Mouse (Mus musculus) left cerebral cortex, postnatal 10 days (tissue): Measurements from ENCODE around the gene Ano10. TPM values are rescaled to one million over a fixed set of nuclear protein-coding genes. Genes with fewer than 3 reads are reported as not detected.
"Not testable (repeated sequence)": the region's sequence is repeated elsewhere in the genome, so short reads cannot be mapped to it uniquely, and the experiment has no call there.

Source experiments
- DNase-seq, 2 experiments: peaks; one replicate each; pipeline ENCODE4 v3.0.0; 2021 to 2022; ENCODE audit warnings: low spot score in 2 of 2, mixed read lengths in 1 of 2; ENCODE audit errors: extremely low spot score in 1 of 2
- intact Hi-C: fragments of 180-260 bp; cut with DNase I; formaldehyde crosslinking; loops from one replicate; pipeline ENCODE4 v1.15.1; 2025
- total RNA-seq, 2 experiments: library from RNA; stranded (reverse); gene quantifications; 2 replicates each; pipeline ENCODE4 v1.2.3; 2021

Gene Ano10
- total RNA-seq, 2 experiments from 2014 or later, result 31.5 to 33.8 TPM

GRCm38 (mm10) chr9:122184329-122184728 is 109.9 kb downstream of the Ano10 start:
- intact Hi-C loops, result no loop called here
- DNase-seq, result no peak

DNA sequence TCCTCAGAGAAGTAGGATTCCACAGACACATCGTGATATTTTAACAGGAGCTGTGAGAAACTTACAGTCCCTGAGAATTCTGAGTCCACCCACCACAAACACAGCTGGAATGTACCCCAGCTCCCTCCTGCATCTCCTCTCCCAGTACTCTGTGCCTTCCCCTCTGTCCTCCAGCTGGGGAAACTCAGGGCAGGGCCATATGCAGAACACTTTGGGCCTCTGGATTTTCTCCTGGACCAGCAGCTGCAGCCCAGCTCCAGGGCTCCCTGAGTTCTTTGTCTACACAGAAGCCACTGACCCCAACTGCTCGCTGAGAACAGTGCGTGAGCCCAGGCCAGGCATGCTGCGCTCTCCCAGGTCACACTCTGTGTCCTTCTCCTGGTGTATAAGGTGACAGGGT is 111.1 kb downstream of the Ano10 start:
- DNase-seq, result no peak
- intact Hi-C loops, result no loop called here

DNA sequence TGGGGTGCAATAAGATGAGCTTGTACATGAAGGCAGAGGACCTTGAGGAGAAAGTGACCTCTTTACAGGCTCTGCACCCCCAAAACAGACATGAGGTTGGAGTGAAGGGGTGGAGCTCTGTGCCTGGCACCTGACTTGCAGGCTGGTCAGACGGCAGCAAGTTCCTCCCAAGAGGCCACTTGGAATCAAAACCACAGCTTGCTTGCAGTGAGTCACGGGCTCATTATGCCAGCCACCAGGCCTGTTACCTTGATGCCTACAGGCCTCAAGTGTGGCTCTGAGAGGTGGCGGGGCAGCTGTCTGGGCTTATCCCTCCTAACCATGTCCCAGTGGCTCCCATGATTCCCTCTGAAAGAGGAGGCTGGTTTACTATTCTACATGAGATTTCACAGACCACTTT is 114.1 kb downstream of the Ano10 start:
- intact Hi-C loops, result no loop called here
- DNase-seq, result no peak

- intact Hi-C loops, result no loop called here
- DNase-seq, result no peak
These were observed 115.8 kb downstream of the Ano10 start for GRCm38 (mm10) chr9:122178427-122178826.

- intact Hi-C loops, result no loop called here
These were observed 116.7 kb downstream of the Ano10 start for GRCm38 (mm10) chr9:122177256-122178220.

DNA sequence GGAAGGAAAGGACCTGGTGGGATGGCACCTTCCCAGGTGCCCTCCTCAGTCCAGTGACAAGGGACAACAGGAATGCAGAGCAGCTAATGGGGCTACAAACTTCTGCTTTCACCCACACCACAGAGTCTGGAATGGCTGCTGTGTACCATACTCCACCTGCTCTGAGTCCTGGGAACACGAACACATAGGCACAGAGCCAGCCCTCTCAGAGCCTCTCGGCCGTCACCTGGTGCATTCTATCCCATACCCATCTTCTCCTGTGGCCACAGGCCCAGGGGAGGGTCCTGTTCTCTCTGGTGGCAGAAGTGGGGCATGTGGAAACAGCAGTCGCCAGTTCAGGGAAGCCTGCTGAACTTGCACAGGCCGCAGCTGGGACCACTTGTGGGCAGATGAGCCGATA is 119.5 kb downstream of the Ano10 start:
- DNase-seq, result no peak
- intact Hi-C loops, result no loop called here

More at GRCm38 (mm10) chr9:122177256-122178220, 116.7 kb downstream of the Ano10 start:
- DNase-seq, result no peak

- intact Hi-C loops, result no loop called here
These were observed 120.6 kb downstream of the Ano10 start for GRCm38 (mm10) chr9:122173405-122174233.

GRCm38 (mm10) chr9:122172612-122173186 is 121.5 kb downstream of the Ano10 start:
- intact Hi-C loops, result no loop called here
- DNase-seq, result no peak

More at GRCm38 (mm10) chr9:122173405-122174233, 120.6 kb downstream of the Ano10 start:
- DNase-seq, result no peak

DNA sequence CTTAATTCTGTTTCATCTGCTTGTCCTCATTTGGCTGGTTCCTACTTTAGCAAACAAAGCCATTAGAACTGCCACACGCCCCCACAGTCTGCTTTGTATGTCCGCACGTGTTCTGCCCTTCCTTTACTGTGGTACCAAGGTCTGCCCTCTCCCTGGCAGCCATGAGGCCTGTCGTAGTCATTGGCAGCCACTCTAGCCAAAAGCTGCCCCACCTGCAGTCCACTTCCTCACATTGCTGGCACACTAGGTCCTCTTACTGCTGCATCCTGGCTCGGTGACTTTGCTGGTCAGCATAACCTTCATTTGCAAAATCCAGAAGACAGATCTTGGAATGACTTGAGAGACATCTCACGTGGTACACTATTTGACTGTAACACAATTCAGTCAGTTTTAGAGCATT is 124.3 kb downstream of the Ano10 start:
- DNase-seq, result no peak
- intact Hi-C loops, result no loop called here

DNA sequence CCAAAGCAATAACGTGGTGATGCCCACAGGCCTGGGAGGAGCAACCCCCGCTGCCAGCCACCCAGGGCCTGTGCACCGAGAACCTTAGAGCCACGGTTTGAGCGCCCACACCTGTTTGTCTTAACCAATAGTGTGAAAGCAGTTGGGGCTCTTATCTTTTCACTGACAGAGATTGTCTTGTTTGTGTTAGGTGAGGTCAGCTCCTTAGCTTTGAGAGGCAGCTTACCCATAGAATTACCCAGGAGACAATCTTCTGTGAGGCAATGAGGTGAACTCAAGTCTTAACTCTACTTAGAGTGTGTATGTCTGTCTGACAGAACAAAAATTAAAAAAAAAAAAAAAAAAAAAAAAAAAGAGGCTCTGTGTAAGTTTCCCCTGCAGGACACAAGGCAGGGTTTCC is 126.5 kb downstream of the Ano10 start:
- DNase-seq, intact Hi-C loops: not testable (repeated sequence)

- no peak for DNase-seq
- intact Hi-C loops, result no loop called here
These were observed 129.7 kb downstream of the Ano10 start for GRCm38 (mm10) chr9:122164535-122164934.

DNA sequence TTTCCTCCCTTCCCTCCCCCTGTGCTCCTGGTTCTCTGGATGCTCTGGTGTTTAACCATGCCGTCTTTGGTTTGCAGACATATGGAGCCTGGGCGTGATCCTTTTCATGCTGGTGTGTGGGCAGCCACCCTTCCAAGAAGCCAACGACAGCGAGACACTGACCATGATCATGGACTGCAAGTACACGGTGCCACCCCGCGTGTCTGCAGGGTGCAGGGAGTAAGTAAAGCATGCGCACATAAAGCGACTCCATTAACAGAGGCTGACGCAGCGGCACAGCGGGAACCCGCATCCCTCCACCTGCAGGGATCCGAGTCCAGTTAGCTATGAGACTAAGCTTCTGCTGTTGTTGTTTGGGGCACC is 137.2 kb downstream of the Ano10 start:
- intact Hi-C loops, result no loop called here
- DNase-seq, result peak in 1 of 2 experiments; percentile 16

DNA sequence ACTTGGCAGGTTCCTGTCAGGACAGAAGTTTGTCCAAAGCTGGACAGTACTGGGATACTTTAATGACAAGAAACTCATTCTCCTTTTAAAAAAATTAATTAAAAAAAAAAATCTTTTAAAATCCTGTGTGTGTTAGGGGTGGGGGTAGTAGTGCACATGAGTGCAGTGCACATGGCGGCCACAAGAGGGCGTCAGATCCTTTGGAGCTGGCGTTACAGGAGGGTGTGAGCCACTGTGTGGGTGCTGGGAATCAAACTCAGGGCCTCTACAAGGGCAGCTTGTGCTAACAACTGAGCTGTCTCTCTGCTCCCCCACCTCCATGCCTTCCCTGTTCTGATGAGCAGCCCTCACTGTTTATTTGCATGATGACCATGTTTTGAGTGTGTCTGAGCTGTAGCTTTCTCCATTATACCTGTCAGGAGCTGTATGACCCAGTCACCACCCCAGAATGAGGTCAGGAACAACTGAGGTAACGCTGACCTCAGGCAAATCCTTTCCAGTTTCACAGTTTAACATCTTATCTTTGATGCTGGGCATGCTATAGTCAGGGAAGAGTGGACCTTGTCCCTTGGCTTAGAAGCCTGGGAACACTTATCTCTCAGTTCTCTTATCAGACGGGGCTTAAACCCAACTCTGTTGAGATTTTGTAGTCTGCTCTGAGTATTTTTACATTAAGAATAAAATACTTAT is 137.7 kb downstream of the Ano10 start:
- intact Hi-C loops, result no loop called here

GRCm38 (mm10) chr9:122155193-122155592 is 139.0 kb downstream of the Ano10 start:
- DNase-seq, result peak in 1 of 2 experiments; percentile 3
- intact Hi-C loops, result no loop called here

More for the DNA sequence above, 137.7 kb downstream of the Ano10 start:
- peak in 1 of 2 experiments; percentile 29 for DNase-seq

DNA sequence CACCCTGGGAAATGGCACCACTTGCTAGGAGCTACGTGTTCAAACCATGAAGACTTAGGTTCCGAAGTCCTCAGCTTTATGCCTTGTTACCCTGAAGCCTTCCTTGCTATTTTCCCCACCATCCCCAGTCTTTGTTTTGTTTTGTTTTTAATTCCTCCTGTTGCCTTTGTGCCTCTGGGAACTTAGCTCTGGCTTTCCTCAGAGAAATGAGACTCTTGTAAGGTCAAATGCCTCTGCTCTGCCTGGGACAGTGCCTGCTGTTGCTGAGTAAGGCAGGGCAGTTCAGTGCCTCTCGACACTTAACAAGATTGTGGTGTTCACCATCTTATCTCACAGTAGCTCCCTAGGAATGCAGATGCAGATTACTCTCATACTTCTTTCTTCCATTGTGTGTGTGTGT is 140.8 kb downstream of the Ano10 start:
- intact Hi-C loops, result no loop called here
- DNase-seq, result peak in 1 of 2 experiments; percentile 5

- peak in 1 of 2 experiments; percentile 9 for DNase-seq
- intact Hi-C loops, result no loop called here
These were observed 141.7 kb downstream of the Ano10 start for GRCm38 (mm10) chr9:122152501-122152900.

- intact Hi-C loops, result no loop called here
- no peak for DNase-seq
These were observed 142.2 kb downstream of the Ano10 start for GRCm38 (mm10) chr9:122152063-122152462.

- DNase-seq, result no peak
- intact Hi-C loops, result no loop called here
These were observed 144.0 kb downstream of the Ano10 start for GRCm38 (mm10) chr9:122149997-122150826.
